Mouse (Mus musculus) liver, postnatal 0 days (tissue): ENCODE results near the gene Pbld1. TPM values are rescaled to one million over a fixed set of nuclear protein-coding genes. Genes with fewer than 3 reads are reported as not detected.

Experiments used
- ATAC-seq: fragments of 200-750 bp; cut with Nextera tagmentation; 2 replicates; pipeline ENCODE4 v1.8.0; 2017; ENCODE audit warnings: mild to moderate bottlenecking, moderate library complexity
- DNase-seq: peaks from one replicate; pipeline ENCODE4 v3.0.0-alpha.2; 2016
- H3K27ac ChIP-seq: fragments of 300-500 bp; sonication (generic); 2 replicates; pipeline ENCODE4 v1.5.1; 2014; ENCODE audit warnings: antibody characterized with exemption, moderate library complexity, mild to moderate bottlenecking, low read depth
- H3K27me3 ChIP-seq: fragments of 300-500 bp; sonication (generic); 2 replicates; pipeline ENCODE4 v1.6.1; 2014; ENCODE audit warnings: low read length, control low read depth, mixed read lengths; ENCODE audit not compliant: insufficient read depth
- H3K36me3 ChIP-seq: fragments of 300-500 bp; sonication (generic); replicated peaks from 2 replicates; pipeline ENCODE4 v1.6.1; 2014; ENCODE audit warnings: mild to moderate bottlenecking, control low read depth, low read length, moderate library complexity, mixed read lengths; ENCODE audit not compliant: insufficient read depth
- H3K4me1 ChIP-seq: fragments of 300-500 bp; sonication (generic); 2 replicates; pipeline ENCODE4 v1.6.1; 2014; ENCODE audit warnings: antibody characterized with exemption, mild to moderate bottlenecking, control low read depth; ENCODE audit not compliant: insufficient read depth
- H3K4me2 ChIP-seq: fragments of 300-500 bp; sonication (generic); 2 replicates; pipeline ENCODE4 v1.6.1; 2014; ENCODE audit warnings: low read depth, mild to moderate bottlenecking, low read length, moderate library complexity, mixed read lengths
- H3K4me3 ChIP-seq: fragments of 300-500 bp; sonication (generic); 2 replicates; pipeline ENCODE4 v1.5.1; 2014; ENCODE audit warnings: low read depth, low read length
- H3K9ac ChIP-seq: fragments of 300-500 bp; sonication (generic); replicated peaks from 2 replicates; pipeline ENCODE4 v1.6.1; 2014; ENCODE audit warnings: mild to moderate bottlenecking, moderate library complexity
- H3K9me3 ChIP-seq: fragments of 300-500 bp; sonication (generic); 2 replicates; pipeline ENCODE4 v1.6.1; 2016; ENCODE audit warnings: mild to moderate bottlenecking, control low read depth, low read length, mixed read lengths
- CTCF ChIP-seq: sonication (generic); IDR thresholded peaks from 2 replicates; pipeline ENCODE4 v1.5.1; 2016; ENCODE audit warnings: antibody characterized with exemption, low read depth
- EP300 ChIP-seq: IDR thresholded peaks from 2 replicates; pipeline ENCODE4 v1.6.1; 2016; ENCODE audit warnings: antibody characterized with exemption, low read depth, mild to moderate bottlenecking
- WGBS: fragments of 180-500 bp; shearing (Covaris S2); extraction: QIAGEN DNeasy Blood & Tissue Kit; methylation state at CpG from one replicate; pipeline ENCODE4 v1.1.7; 2014; ENCODE audit not compliant: insufficient replicate concordance; 5-methylcytosine and 5-hydroxymethylcytosine counted together
- polyA plus RNA-seq: library from polyadenylated mRNA; unstranded; fragments of >200 nt; fragmentation: Nextera tagmentation; extraction: Ambion mirVana; gene quantifications from 2 replicates; pipeline ENCODE4 v1.2.1, GENCODE M21; 2015

Gene Pbld1
- polyA plus RNA-seq, 1 experiment from 2014 or later = 67.6 TPM

GRCm38 (mm10) chr10:63113716-63114360 is 53.9 kb downstream of the Pbld1 start:
- Histone ChIP-seq H3K4me1 (no peaks in the 10 kb centered on the region), H3K4me3 (no peak overlapping the region)
- no peak for DNase-seq

GRCm38 (mm10) chr10:63115881-63116280 is 55.9 kb downstream of the Pbld1 start:
- Histone ChIP-seq H3K9me3 (peaks cover 3% of the 10 kb centered on the region; the same call in 1 of the 2 replicates), H3K9ac (no peak overlapping the region), H3K27ac (no peak overlapping the region), H3K36me3 (no peaks in the 10 kb centered on the region), H3K4me1 (no peaks in the 10 kb centered on the region), H3K4me2 (no peak overlapping the region), H3K27me3 (no peaks in the 10 kb centered on the region), H3K4me3 (no peak overlapping the region)
- DNase-seq (no peak), ATAC-seq (no peak)
- 83% methylated on average over 15 of the region's 15 CpGs for WGBS
- TF ChIP-seq CTCF (no peak), EP300 (no peak)

More at GRCm38 (mm10) chr10:63113716-63114360, 53.9 kb downstream of the Pbld1 start:
- H3K36me3 ChIP-seq = no peaks in the 10 kb centered on the region
- H3K27me3 ChIP-seq = no peaks in the 10 kb centered on the region
- no peak for ATAC-seq
- H3K9me3 ChIP-seq = peaks cover 3% of the 10 kb centered on the region; the same call in 1 of the 2 replicates
- no peak overlapping the region for H3K9ac ChIP-seq
- WGBS = 70% methylated on average over 6 of the region's 6 CpGs
- TF ChIP-seq CTCF = no peak
- TF ChIP-seq EP300 = no peak
- no peak overlapping the region for H3K4me2 ChIP-seq
- H3K27ac ChIP-seq = no peak overlapping the region

GRCm38 (mm10) chr10:63116376-63116775 is 56.4 kb downstream of the Pbld1 start:
- no peak overlapping the region for H3K27ac ChIP-seq
- no peak overlapping the region for H3K4me2 ChIP-seq
- H3K36me3 ChIP-seq = no peaks in the 10 kb centered on the region
- H3K4me1 ChIP-seq = no peaks in the 10 kb centered on the region
- H3K9ac ChIP-seq = no peak overlapping the region
- WGBS = 85% methylated on average over 9 of the region's 9 CpGs
- DNase-seq = no peak
- H3K27me3 ChIP-seq = no peaks in the 10 kb centered on the region
- H3K4me3 ChIP-seq = no peak overlapping the region
- TF ChIP-seq CTCF = no peak
- no peak for TF ChIP-seq EP300
- peaks cover 3% of the 10 kb centered on the region; the same call in 1 of the 2 replicates for H3K9me3 ChIP-seq
- no peak for ATAC-seq

GRCm38 (mm10) chr10:63117583-63117982 is 57.6 kb downstream of the Pbld1 start:
- DNase-seq = no peak

GRCm38 (mm10) chr10:63119916-63120315 is 60.0 kb downstream of the Pbld1 start:
- ATAC-seq (no peak), DNase-seq (no peak)
- Histone ChIP-seq H3K9me3 (peaks cover 3% of the 10 kb centered on the region; the same call in 1 of the 2 replicates), H3K27ac (no peak overlapping the region), H3K4me1 (no peaks in the 10 kb centered on the region), H3K4me2 (no peak overlapping the region), H3K9ac (no peak overlapping the region), H3K4me3 (no peak overlapping the region), H3K27me3 (no peaks in the 10 kb centered on the region), H3K36me3 (no peaks in the 10 kb centered on the region)
- TF ChIP-seq CTCF (no peak), EP300 (no peak)
- WGBS = 78% methylated on average over 14 of the region's 14 CpGs

More at GRCm38 (mm10) chr10:63117583-63117982, 57.6 kb downstream of the Pbld1 start:
- no peak for ATAC-seq
- Histone ChIP-seq H3K36me3 (no peaks in the 10 kb centered on the region), H3K27me3 (no peaks in the 10 kb centered on the region), H3K9me3 (peaks cover 3% of the 10 kb centered on the region; the same call in 1 of the 2 replicates), H3K4me1 (no peaks in the 10 kb centered on the region), H3K9ac (no peak overlapping the region), H3K4me3 (no peak overlapping the region), H3K27ac (no peak overlapping the region), H3K4me2 (no peak overlapping the region)
- TF ChIP-seq EP300 (no peak), CTCF (peak; percentile 21; the same call in 1 of the 2 replicates)
- WGBS = 88% methylated on average over 8 of the region's 8 CpGs

- peaks cover 3% of the 10 kb centered on the region; the same call in 1 of the 2 replicates for H3K9me3 ChIP-seq
- H3K4me3 ChIP-seq = no peak overlapping the region
- H3K27ac ChIP-seq = no peak overlapping the region
- H3K4me1 ChIP-seq = no peaks in the 10 kb centered on the region
- H3K27me3 ChIP-seq = no peaks in the 10 kb centered on the region
- no peak for TF ChIP-seq EP300
- TF ChIP-seq CTCF = no peak
- H3K36me3 ChIP-seq = no peaks in the 10 kb centered on the region
- 83% methylated on average over 14 of the region's 14 CpGs for WGBS
- ATAC-seq (no peak), DNase-seq (no peak)
- no peak overlapping the region for H3K4me2 ChIP-seq
- no peak overlapping the region for H3K9ac ChIP-seq
These were observed 62.0 kb downstream of the Pbld1 start for GRCm38 (mm10) chr10:63121961-63122360.
